Mouse (Mus musculus): ENCODE measurements around the gene Prelp. TPM values are rescaled to one million over a fixed set of nuclear protein-coding genes. Genes with fewer than 3 reads are reported as not detected.

Gene Prelp
- total RNA-seq, 1 experiment from 2014 or later = 39.8 TPM

Other genes with a start within 250 kb of the Prelp start
- gene Lax1, start 231.3 kb downstream of the Prelp start, total RNA-seq (2021) = not detected in 2 replicates
- 20.7 and 25.7 TPM in 2 replicates for gene Atp2b4, start 120.4 kb downstream of the Prelp start, total RNA-seq (2021)
- 1.0 and 1.2 TPM in 2 replicates for gene Optc, start 13.4 kb downstream of the Prelp start, total RNA-seq (2021)
- gene Fmod, start 115.8 kb upstream of the Prelp start, total RNA-seq (2021) = 4.7 and 5.0 TPM in 2 replicates
- 17.8 and 18.1 TPM in 2 replicates for gene Btg2, start 157.7 kb upstream of the Prelp start, total RNA-seq (2021)
- gene Chit1, start 189.8 kb upstream of the Prelp start, total RNA-seq (2021) = not detected in 2 replicates

All from adrenal gland, postnatal 25 days (tissue).